Mouse (Mus musculus): ENCODE measurements around the gene Cltc.

GRCm38 (mm10) chr11:86719390-86719789 lies 38.0 kb downstream of the Cltc start:
- TF ChIP-seq CTCF (IDR thresholded peaks at IDR 0.05; ENCODE audit: low read depth, low read length): no peak
- TF ChIP-seq POLR2AphosphoS5 (IDR thresholded peaks at IDR 0.05; ENCODE audit: insufficient replicate concordance, low read depth, low read length): no peak
- TF ChIP-seq GATA1 (IDR thresholded peaks at IDR 0.05; ENCODE audit: borderline replicate concordance, low read length): no peak
